Mouse (Mus musculus): ENCODE results near the gene Galr3. TPM values are rescaled to one million over a fixed set of nuclear protein-coding genes. Genes with fewer than 3 reads are reported as not detected.
A peak's percentile ranks its signal among the peaks of the same experiment; 100 is the strongest.

Galr3 gene
- polyA plus RNA-seq, 1 experiment from 2014 or later: not detected

- no peak overlapping the region for H3K27ac ChIP-seq (ENCODE audit: poor library complexity, severe bottlenecking)
- ATAC-seq (ENCODE audit: insufficient number of reproducible peaks, low FRiP score): no peak
- H3K4me2 ChIP-seq: no peak overlapping the region
- H3K27me3 ChIP-seq (replicated peaks): no peaks in the 10 kb centered on the region
- peaks cover 82% of the 10 kb centered on the region for H3K36me3 ChIP-seq
- 72% methylated on average over 6 of the region's 6 CpGs for WGBS
- H3K9me3 ChIP-seq (replicated peaks): no peaks in the 10 kb centered on the region
- H3K9ac ChIP-seq: no peak overlapping the region
- H3K4me1 ChIP-seq (replicated peaks): peaks cover 12% of the 10 kb centered on the region
- no peak overlapping the region for H3K4me3 ChIP-seq
Measured at GRCm38 (mm10) chr15:79057850-79058249, 16.2 kb downstream of the Galr3 start.

DNA sequence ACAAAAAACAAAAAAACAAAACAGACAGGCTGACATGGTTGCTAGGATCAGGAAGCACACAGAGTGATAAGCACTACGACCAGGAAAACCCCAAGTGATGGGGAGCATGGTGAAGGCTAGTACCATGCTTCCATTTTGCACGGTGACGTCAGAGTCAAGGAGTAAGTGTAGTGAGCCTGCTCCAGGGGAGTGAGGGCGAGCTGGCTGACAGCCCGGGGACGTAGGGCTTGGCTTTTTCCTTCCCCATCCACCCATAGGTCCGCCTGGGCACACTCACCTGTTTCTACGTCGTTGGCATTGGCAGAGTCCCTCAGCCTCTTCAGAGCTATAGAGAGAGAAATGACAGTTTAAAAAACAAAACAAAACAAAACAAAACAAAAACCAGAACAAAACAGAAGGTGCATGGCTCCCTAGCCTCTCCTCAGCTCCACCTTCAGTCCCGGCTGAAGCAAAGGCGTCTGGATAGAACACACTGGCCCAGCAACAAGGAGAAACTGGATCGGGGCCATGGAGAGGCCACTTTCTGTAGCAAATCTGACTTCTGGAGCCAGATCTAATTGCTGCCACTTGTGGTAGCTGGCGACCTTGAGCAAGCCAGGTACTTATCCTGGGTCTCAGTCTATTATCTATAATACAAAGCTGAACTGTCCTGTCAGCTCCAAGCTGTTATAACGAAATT is 19.3 kb downstream of the Galr3 start:
- Histone ChIP-seq H3K27me3 (replicated peaks) (no peaks in the 10 kb centered on the region), H3K27ac (ENCODE audit: poor library complexity, severe bottlenecking) (no peak overlapping the region), H3K36me3 (peaks cover 50% of the 10 kb centered on the region), H3K9me3 (replicated peaks) (no peaks in the 10 kb centered on the region), H3K4me1 (replicated peaks) (peaks cover 24% of the 10 kb centered on the region), H3K9ac (no peak overlapping the region), H3K4me3 (no peak overlapping the region), H3K4me2 (0 out of 2 replicates have a peak overlapping the region, but pooled peaks have one; percentile 1)
- 74% methylated on average over 14 of the region's 14 CpGs for WGBS
- no peak for ATAC-seq (ENCODE audit: insufficient number of reproducible peaks, low FRiP score)

- WGBS: under 1% methylated on average over 80 of the region's 80 CpGs
- peak within 1 kb of the TSS; percentile 86 for H3K9ac ChIP-seq
Measured at GRCm38 (mm10) chr15:79062376-79063159, 20.9 kb downstream of the Galr3 start, which contains the start of gene Ankrd54. TSS of gene Ankrd54 (minus strand) at chr15:79062893.

GRCm38 (mm10) chr15:79063160-79063740 is 21.6 kb downstream of the Galr3 start:
- H3K4me3 ChIP-seq: peak overlapping the region; percentile 39
- H3K4me2 ChIP-seq: peak overlapping the region; percentile 68
- H3K4me1 ChIP-seq (replicated peaks): peaks cover 36% of the 10 kb centered on the region
- H3K9ac ChIP-seq: no peak overlapping the region
- no peaks in the 10 kb centered on the region for H3K27me3 ChIP-seq (replicated peaks)
- no peak overlapping the region for H3K27ac ChIP-seq (ENCODE audit: poor library complexity, severe bottlenecking)
- no peak for ATAC-seq (ENCODE audit: insufficient number of reproducible peaks, low FRiP score)
- no peaks in the 10 kb centered on the region for H3K9me3 ChIP-seq (replicated peaks)
- H3K36me3 ChIP-seq: peaks cover 28% of the 10 kb centered on the region
- WGBS: 9% methylated on average over 14 of the region's 14 CpGs

More at GRCm38 (mm10) chr15:79062376-79063159, 20.9 kb downstream of the Galr3 start, which contains the start of gene Ankrd54:
- Histone ChIP-seq H3K4me2 (peak within 1 kb of the TSS; percentile 85), H3K4me3 (peak within 1 kb of the TSS; percentile 95), H3K27ac (ENCODE audit: poor library complexity, severe bottlenecking) (peak within 1 kb of the TSS; percentile 43), H3K27me3 (replicated peaks) (no peaks in the 10 kb centered on the region), H3K4me1 (replicated peaks) (peaks cover 31% of the 10 kb centered on the region), H3K9me3 (replicated peaks) (no peaks in the 10 kb centered on the region), H3K36me3 (peaks cover 35% of the 10 kb centered on the region)
- ATAC-seq (ENCODE audit: insufficient number of reproducible peaks, low FRiP score): peak; percentile 100

- ATAC-seq (ENCODE audit: insufficient number of reproducible peaks, low FRiP score): no peak
- Histone ChIP-seq H3K27me3 (replicated peaks) (no peaks in the 10 kb centered on the region), H3K4me2 (no peak overlapping the region), H3K9ac (no peak overlapping the region), H3K27ac (ENCODE audit: poor library complexity, severe bottlenecking) (no peak overlapping the region), H3K4me1 (replicated peaks) (peaks cover 41% of the 10 kb centered on the region), H3K36me3 (peaks cover 8% of the 10 kb centered on the region), H3K9me3 (replicated peaks) (no peaks in the 10 kb centered on the region), H3K4me3 (no peak overlapping the region)
- 53% methylated on average over 8 of the region's 8 CpGs for WGBS
Measured at GRCm38 (mm10) chr15:79065086-79065770, 23.5 kb downstream of the Galr3 start.

- Histone ChIP-seq H3K36me3 (no peaks in the 10 kb centered on the region), H3K9ac (no peak overlapping the region), H3K27ac (ENCODE audit: poor library complexity, severe bottlenecking) (no peak overlapping the region), H3K27me3 (replicated peaks) (no peaks in the 10 kb centered on the region), H3K9me3 (replicated peaks) (no peaks in the 10 kb centered on the region), H3K4me3 (no peak overlapping the region), H3K4me1 (replicated peaks) (peaks cover 36% of the 10 kb centered on the region), H3K4me2 (no peak overlapping the region)
- WGBS: 75% methylated on average over 2 of the region's 2 CpGs
- ATAC-seq (ENCODE audit: insufficient number of reproducible peaks, low FRiP score): no peak
Measured at GRCm38 (mm10) chr15:79066276-79066675, 24.6 kb downstream of the Galr3 start.

GRCm38 (mm10) chr15:79067631-79068030 is 25.9 kb downstream of the Galr3 start:
- ATAC-seq (ENCODE audit: insufficient number of reproducible peaks, low FRiP score): no peak
- Histone ChIP-seq H3K36me3 (no peaks in the 10 kb centered on the region), H3K9ac (no peak overlapping the region), H3K4me2 (0 out of 2 replicates have a peak overlapping the region, but pooled peaks have one; percentile 2), H3K9me3 (replicated peaks) (no peaks in the 10 kb centered on the region), H3K27ac (ENCODE audit: poor library complexity, severe bottlenecking) (0 out of 2 replicates have a peak overlapping the region, but pooled peaks have one; percentile 8), H3K4me3 (no peak overlapping the region), H3K4me1 (replicated peaks) (peaks cover 29% of the 10 kb centered on the region), H3K27me3 (replicated peaks) (no peaks in the 10 kb centered on the region)
- WGBS: 24% methylated on average over 3 of the region's 3 CpGs

GRCm38 (mm10) chr15:79068416-79068815 is 26.7 kb downstream of the Galr3 start:
- H3K27ac ChIP-seq (ENCODE audit: poor library complexity, severe bottlenecking): peak overlapping the region; percentile 8; the same call in 1 of the 2 replicates
- H3K4me2 ChIP-seq: no peak overlapping the region
- no peaks in the 10 kb centered on the region for H3K27me3 ChIP-seq (replicated peaks)
- ATAC-seq (ENCODE audit: insufficient number of reproducible peaks, low FRiP score): 0 out of 2 replicates have a peak, but pooled peaks have one; percentile 31
- WGBS: 52% methylated on average over 3 of the region's 3 CpGs
- no peaks in the 10 kb centered on the region for H3K36me3 ChIP-seq
- H3K4me3 ChIP-seq: no peak overlapping the region
- H3K4me1 ChIP-seq (replicated peaks): peaks cover 27% of the 10 kb centered on the region
- no peak overlapping the region for H3K9ac ChIP-seq
- no peaks in the 10 kb centered on the region for H3K9me3 ChIP-seq (replicated peaks)

DNA sequence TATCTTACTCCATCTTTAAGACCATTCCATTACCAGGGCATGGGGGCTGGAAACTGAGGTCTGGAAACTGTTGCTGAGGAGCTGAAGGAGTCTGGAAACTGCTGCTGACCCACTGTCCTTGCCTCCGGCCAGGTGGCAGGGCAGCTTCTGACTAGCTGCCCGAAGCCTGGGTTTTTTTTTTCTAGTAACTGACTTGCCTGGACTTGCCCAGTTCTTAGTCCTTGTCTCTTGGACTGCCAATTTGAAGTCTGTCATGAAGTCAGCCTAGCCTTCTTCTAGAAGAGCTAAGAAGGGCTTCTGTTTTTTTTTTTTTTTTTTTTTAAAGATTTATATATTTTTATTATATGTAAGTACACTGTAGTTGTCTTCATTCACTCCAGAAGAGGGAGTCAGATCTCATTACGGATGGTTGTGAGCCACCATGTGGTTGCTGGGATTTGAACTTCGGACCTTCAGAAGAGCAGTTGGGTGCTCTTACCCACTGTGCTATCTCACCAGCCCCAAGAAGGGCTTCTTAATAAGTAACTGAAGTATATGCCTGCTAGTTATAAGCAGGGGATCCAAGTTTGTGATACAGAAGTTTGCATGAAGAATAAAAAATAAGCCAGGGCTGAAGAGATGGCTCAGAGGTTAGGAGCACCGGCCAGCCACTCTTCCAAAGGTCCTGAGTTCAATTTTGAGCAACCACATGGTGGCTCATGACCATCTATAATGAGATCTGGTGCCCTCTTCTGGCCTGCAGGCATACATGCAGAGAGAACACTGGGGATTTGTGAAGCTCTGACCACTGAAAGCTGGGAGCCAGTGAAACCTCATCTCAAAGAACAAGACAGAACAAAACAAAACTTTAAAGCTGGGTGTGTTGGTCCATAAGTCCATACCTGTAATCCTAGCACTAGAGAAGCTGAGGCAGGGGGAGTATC is 29.7 kb downstream of the Galr3 start:
- WGBS: 63% methylated on average over 5 of the region's 5 CpGs
- no peaks in the 10 kb centered on the region for H3K27me3 ChIP-seq (replicated peaks)
- no peak overlapping the region for H3K4me2 ChIP-seq
- no peak overlapping the region for H3K9ac ChIP-seq
- peaks cover 30% of the 10 kb centered on the region for H3K4me1 ChIP-seq (replicated peaks)
- H3K9me3 ChIP-seq (replicated peaks): no peaks in the 10 kb centered on the region
- no peak overlapping the region for H3K27ac ChIP-seq (ENCODE audit: poor library complexity, severe bottlenecking)
- H3K36me3 ChIP-seq: peaks cover under 1% of the 10 kb centered on the region; the same call in 1 of the 2 replicates
- no peak for ATAC-seq (ENCODE audit: insufficient number of reproducible peaks, low FRiP score)
- no peak overlapping the region for H3K4me3 ChIP-seq

DNA sequence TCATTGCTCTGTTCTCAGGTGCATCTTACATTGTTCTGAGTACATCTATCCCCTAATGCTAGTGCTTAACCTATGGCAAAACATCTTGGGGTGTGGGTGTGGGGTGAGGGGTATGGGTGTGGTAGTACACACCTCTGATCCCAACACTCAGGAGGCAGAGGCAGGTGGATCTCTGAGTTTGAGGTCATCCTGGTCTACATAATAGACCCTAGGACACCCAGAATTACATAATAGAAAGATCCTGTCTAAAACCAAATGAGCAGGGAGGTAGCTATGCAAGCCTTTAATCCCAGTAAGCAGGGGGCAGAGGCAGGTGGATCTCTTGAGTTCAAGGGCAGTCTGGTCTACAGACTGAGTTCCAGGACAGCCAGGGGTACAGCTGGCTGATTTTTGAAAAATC is 32.1 kb downstream of the Galr3 start:
- Histone ChIP-seq H3K27ac (ENCODE audit: poor library complexity, severe bottlenecking) (no peak overlapping the region), H3K9me3 (replicated peaks) (no peaks in the 10 kb centered on the region), H3K4me3 (no peak overlapping the region), H3K36me3 (peaks cover 24% of the 10 kb centered on the region), H3K4me1 (replicated peaks) (peaks cover 16% of the 10 kb centered on the region), H3K4me2 (no peak overlapping the region), H3K27me3 (replicated peaks) (no peaks in the 10 kb centered on the region), H3K9ac (no peak overlapping the region)
- no peak for ATAC-seq (ENCODE audit: insufficient number of reproducible peaks, low FRiP score)
